Mouse (Mus musculus): ENCODE results near the gene Afap1l2.
A peak's percentile ranks its signal among the peaks of the same experiment; 100 is the strongest.

Gene Afap1l2

DNA sequence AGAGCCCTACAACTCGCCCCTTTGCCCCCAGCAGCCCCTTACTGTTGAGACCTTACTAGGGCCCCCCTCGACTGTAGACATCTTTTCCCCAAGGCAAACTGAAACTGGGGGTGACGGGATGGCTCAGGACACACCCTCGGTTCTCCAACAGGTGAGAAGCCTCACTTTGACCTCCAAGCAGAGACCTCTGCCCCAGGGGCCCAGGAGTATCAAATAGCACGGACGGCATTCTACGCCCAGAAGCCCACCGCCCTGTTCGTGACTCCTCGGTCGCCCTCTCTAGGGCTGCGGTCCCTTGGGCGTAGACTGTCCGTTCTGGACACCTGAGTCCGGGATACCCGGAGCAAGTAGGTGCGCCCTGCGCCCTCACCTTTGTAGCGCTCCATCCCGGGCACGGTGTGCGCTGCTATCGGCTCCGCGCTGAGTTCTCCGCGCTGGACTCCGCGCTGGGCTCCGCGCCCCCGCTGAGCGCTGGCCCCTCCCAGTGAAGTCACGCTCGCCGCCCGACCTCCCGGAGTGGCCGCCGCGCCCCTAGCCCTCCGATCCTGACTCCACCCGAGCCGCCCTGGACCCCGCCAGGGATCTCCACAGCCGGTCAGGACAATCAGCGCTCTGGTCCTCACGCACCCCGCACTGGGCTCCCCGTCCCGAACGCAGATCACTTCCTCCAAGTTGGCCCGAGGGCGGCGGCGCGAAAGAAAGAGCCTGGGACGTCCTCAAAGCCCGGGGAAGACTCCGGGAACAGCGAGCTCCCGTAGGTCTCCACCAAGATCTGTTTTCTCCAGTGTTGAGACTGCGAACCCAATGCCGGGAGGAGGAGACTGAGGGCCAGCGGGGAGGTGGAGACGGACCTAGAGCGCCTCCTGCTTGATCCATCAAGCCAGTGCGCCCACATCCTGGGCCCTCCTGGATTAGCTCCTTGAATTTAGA, at the start of gene Afap1l2:
Gene Afap1l2, minus strand, starts transcription at position 448 of the 930 bp plus-strand sequence.
- DNase-seq, result peak; percentile 27

DNA sequence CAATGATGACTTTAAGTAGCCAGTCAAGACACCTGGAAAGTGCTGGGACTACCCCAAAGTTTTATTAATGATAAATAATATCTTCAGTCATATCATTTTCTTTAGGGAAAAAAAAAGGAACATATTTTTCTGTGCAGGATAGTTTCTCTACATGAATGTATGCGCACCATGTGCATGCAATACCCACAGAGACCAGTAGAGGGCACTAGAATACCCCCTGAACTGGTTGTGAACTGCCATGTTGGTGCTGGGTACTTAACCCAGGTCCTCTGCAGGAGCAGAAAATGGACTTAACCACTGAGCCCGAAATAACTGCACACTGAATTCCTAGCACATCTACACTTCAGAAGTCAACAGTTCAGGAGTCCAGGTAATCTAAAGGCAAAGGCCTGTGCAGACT, 49.5 kb upstream of the Afap1l2 start:
- DNase-seq, result no peak

DNA sequence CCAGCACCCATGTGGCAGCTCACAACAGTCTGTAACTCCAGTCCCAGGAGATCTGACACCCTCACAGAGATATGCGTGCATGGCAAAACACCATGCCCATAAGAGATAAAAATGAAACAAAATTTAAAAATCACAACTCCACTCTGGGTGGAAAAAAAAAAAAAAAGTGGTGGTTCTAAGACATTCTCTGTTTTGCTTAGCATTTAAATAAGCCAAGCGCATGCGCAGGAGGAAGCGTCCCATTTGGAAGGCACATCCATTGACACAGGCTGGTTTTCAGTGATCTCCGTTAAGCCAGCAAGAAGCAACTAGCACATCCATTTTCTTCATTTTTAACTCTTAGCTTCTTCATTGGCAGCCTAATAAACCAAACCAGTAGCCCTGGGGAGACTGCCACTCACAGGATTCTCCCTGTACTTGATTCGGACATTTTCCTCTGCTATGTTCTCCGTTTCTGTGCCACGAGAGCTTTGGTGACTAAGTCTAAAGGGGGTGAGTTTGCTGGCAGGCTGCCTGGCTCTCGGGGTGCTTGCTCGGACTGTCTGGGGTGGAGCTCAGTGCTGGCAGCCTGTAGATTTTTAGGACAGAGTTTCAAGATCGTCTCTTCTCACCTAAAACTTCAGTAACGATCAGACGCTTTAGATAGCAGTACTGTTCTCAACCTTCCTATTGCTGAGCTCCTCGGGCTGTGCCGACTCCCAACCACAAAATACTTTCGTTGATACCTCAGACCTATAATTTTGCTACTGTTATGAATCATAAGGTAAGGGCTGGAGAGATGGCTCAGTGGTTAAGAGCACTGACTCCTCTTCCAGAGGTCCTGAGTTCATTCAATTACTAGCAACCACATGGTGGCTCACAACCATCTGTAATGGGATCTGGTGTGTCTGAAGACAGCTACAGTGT, 47.4 kb upstream of the Afap1l2 start:
- peak; percentile 46 for DNase-seq

DNA sequence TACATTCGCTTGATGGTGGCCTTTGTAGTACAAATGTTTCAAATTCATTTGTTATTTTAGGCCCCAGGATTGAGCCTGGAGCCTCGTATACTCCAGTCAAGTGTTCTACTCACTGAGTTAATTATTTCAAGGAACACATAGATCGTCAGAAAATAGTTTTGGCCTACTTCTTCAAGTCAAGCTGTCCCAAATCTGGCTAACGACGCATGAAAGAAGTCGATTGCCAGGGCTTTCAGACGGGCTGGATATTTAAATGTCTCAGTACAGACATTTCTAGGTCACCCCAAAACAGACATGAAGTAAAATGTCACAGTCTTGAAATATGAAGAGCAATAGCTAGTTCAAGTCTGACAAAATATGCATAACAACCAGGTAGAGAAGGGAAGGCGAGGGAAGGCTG, 44.9 kb upstream of the Afap1l2 start:
- no peak for DNase-seq

DNA sequence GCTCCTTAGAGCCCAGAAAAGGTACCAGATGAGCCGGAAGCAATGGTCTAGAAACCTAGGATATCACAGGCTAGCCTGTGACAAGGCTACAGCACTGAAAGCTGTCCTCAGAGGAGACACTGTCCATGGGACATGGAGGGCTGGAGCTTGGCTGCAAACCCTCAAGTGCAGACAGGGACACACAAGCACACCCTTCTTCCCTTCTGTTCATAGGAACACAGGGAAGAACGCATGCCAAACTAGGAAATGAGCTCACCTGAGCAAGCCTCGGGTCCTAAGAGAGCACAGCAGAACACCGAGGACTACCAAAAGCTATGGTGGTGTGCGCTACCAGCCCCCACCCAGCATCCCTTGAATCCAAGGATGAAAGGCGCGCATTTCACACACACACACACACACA, 44.0 kb upstream of the Afap1l2 start:
- no peak for DNase-seq

DNA sequence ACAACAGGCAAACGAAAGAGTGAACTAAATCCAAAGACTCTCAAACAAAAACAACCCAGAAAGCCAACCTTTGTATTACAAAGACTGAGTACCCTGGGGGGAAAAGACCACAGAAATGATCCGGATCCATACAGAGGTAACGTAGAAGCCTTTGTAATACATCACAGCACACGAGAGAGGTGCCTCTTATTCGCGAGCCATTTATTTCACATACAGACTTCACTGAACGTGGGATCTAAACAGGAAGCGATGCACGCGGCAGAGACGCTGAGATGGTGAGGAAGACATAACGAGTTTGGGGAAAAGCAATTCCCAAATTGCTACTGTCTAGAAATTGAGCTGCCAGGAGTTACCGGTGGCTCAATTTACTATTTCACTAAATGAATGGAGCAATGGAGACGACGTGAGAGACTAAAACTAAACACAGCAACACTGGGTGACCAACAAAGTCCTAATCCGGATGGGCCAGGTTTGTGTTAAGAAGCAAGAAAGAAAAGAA, 41.6 kb upstream of the Afap1l2 start:
- no peak for DNase-seq

DNA sequence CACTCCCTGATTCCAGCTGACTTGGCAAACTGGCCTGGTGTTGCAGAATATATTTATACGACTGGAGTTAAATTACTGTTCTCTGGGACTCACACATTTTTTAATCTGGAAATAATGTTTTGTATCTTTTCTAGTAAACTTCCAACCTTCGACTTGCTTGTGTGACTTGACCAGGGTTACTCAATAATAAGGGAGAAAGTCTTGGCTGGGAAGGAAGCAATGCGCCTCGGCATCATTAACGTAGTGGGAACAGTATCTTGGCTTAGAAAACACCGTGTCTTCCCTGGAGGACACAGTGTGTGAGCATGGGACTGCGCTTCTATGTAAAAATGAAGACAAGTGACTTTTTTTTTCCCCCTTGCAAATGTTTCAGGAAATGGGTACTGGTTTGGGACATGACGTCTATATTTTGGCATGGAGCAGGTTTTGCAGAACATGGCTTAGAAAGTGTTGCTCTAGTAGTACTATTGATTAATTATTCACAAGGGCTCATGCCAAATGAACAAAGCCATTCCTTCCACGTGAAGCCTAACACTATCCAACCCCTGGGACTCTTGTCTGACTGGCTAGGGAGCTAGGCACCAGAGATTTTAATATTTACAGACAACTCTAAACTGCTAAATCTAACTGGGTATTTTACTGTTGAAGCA, 39.8 kb upstream of the Afap1l2 start:
- DNase-seq, result no peak

DNA sequence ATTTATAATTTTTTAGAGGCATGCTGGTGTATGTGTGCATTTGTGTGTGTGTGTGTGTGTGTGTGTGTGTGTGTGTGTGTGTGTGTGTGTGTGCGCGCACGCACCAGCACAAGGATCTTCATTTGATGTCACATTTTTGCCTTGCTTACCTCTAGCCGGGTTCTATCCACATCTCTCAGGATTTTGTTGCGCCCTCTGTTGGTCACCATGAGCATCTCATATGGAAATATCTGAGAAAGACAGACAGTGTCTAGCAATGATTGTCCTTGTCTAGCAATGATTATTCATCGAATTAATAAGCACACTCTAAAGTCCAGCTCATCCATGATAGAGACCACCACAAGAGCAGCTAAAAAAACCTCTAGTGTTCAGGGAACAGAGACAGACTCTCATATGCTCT, 31.2 kb upstream of the Afap1l2 start:
- peak; percentile 34 for DNase-seq

DNA sequence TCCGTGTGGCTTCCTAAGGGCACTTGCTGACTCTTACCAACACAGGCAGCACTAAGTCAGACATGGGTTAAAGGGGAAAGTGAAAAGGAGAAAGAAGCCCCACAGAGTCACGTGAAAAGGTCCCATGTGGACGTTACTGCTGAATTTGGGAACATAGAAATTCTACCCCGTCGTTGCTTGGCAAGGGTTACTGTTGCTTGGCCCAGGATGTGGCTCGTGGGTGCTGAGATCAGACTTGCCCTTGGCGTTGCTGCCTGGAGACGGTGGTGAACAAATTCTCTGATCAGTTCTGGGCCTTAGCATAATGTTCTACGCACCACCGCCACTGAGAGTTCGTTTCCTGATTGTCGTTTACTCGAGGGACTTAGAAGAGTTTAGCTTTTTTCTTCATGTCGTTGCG, 28.8 kb upstream of the Afap1l2 start:
- no peak for DNase-seq

DNA sequence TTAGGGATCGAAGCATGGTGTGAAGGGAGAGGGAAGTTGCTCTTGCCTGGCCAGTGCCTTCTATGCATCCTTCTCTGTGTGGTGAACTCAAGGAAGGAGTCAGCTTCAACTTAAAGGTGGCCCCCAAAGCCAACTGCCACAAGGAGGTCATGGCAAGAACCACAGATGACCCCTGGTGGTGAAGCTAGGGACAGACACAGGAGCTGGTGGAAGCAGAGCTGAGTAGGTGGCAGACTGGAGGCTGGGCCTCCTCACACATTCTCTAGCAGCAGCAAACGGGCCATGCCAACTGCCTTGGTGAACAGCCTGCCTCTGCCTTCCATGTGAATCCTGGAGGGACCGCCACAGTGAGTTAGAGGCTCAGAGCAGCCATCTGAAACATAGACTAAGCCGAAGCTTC, 23.6 kb upstream of the Afap1l2 start:
- peak; percentile 58 for DNase-seq

DNA sequence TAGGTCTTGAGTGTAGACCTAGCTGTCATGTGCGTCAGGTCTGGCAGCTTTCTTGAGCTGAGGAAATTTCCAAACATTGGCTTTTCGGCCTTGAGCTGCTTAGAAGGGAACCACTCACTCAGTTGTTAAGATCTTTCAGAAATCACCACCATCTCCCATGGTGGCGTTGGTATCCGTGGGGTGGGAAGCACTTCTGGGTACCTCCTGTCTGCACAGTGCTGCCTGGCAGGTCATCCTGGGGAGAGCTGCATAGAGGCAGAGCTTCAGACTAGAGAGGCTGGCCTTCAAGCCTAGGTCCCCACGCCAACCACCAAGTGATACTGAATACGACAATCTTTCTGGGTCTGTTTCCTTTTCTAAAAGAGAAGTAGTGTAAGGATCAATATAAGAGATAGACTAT, 21.4 kb upstream of the Afap1l2 start:
- no peak for DNase-seq

DNA sequence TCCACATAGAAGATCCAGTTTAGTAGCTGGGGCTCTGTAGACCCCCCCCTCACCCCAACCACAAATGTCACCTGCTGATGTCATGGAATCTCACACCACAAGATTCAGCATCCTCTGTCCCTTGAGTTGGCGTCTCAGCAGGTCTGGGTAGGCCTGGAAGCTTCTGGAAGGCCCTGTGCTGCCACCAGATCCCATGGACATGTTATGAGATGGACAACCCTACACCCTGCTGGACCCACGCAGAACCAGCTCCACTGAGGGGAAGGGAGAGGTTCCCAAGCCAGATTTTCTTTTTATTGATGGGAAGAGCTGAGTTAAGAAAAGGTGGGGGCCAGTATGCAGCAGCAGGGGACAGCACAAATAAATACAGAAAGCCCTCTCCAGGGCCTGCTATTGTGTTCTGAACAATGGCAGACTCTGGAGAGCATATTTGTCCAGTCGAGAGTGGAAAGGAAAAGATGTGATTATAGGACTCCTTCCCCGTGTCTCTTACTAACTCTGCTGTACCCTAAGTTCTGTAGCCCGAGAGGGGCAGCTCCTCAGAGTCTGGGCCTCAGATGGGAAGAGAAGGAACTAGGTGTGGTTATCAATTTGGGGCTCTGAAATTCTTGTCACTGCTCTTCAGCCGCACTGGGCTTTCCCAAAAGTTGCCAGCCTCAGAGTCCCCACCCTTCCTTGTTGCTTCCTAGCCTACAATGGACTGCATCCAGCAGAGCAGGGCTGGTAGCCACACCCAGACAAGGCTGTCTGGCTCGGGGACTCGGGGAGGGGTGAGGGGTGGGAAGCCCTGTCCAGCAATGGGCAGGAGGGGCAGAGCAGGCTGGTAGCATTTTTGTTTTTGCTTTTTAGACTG, 20.5 kb upstream of the Afap1l2 start:
- DNase-seq, result no peak

DNA sequence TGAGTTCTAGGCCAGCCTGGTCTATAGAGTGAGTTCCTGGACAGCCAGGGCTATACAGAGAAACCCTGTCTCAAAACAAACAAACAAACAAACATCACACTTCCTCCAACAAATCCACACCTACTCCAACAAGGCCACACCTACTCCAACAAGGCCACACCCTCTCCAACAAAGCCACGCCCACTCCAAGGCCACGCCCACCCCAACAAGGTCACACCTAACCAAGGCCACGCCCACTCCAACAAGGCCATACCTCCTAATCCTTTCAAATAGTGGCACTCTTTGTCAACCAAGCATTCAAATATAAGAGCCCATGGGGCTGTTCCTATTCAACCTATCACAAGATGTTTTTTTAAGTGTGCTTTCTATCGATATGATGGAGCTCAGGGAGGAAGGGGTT, 18.5 kb upstream of the Afap1l2 start:
- no peak for DNase-seq

DNA sequence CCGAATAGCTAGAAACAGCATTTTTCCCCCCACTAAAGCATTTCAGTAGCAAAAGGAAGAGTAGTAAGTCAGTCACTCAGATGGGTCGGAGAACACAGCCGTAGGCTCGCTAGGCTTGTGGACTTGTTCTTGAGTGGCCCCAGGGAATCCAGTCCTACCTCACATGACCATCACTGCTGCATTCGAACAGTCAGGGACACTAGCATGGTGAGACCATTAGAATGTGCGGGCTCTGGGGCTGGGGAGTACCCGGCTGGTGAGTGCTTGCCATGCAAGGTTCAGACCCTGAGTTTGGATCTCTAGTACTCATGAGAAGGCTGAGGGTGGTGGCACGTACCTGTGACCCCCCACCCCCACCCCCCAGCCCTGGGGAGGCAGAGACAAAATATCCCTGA, 9.8 kb upstream of the Afap1l2 start:
- no peak for DNase-seq

DNA sequence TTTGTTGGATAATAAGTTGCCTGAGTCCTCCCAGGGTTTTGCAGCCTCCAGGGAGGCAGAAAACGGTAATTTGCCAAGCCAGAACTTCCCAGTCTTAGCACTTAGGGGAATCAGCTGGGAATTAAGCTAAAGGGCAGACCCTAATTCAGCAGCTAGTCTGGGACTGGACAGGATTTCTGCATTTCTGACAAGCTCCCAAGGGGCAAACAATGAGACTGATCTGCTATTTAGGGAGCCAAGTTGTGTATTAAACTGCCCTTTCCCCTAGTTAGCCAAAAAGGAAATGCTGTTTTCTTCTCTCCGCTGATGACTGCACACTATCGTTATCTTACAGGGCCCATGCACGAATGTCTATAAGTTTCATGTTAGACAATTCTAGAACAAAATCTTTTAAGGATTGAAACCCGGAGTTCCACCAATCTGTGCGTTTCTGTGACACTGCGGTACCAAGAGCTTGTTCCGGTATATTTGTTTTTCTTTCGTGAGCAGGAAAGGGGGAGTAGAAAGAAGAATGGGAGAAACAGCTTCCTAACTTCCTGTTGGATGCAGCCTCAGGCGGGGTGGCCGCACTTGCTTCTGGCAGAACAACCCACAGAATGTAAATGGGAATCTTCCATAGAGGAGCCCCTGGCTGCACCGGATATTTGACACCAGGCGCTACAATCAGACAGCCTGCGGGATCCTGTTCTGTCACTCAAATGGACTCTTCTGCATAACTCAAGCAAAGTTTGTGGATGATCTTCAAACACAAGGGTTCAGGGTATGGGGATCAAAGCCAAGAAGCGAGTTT, 9.2 kb upstream of the Afap1l2 start:
- no peak for DNase-seq

DNA sequence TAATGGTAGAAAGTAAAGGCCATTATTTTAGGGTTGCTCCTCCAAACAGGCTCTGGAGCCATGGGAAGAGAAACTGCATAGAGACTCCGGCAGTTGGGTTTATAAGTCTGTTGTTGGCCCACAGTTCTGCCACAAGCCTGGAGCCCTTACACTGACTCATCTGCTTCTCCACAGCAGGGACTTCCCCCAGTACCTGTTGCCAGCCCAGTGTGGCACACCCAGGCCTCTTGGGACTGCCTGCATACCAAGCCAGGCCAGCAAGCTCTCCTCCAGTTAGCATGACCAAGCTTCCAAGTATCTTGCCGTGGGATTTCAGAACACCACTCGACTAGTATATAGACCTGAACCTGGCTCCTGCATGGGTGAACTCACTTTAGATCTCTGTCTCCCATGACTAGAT, 6.8 kb upstream of the Afap1l2 start:
- DNase-seq, result no peak

DNA sequence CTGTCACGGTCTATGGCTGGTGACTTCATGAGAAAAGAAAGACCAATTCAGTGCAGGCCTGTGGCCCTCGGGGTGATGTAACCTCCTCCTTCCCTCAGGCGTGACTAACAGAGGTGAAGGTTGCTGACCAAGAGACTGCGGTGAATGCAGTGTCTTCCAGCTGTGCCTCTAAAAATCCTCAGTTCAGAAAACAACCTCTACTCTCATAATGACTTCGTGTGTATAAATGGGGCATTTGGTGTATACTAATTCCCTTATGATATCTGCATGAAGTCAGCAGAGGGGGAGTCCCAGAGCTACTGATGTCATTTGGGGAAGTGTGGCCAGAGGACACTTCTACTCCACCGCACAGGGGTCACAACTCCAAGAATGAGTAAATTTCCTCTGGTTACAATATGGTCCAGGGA, 5.2 kb upstream of the Afap1l2 start:
- DNase-seq, result no peak

DNA sequence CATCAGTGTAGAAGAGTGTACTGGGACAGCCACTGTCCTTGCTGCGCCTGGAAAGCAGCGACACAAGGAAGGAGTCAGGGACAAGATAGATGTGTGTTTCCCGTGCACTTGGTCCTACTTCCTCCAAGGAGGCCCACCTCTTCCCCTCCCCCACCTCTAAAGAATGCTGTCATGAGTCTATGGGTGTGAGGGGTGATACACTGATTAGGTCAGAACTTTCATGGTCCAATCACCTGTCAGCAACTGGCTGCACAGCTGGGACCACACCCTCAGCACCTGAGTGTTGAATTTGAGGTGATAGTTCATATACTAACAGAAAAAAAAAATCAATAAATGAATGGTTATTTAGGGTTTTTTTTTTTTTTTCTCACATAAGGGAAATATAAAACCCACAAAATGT, 4.0 kb upstream of the Afap1l2 start:
- DNase-seq, result no peak

DNA sequence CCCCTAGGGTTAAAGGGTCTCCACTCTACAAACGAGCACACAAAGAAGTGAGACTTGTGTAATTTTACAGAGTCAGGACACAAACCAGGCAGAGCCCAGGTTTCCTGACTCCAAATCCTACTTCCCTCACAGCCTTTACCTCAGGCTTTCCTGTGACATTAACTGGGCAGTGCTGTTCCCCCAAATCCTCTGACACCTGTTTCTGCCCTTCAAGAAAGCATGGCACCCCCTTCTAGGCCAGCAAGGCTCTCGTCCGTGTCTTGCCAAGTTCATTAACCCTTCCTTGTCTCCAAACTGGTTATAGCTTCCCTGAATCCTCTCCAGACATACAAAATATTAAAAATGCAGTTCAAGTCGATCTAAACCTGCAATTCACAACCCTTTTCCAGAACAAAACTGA, 2.0 kb upstream of the Afap1l2 start:
- no peak for DNase-seq

DNA sequence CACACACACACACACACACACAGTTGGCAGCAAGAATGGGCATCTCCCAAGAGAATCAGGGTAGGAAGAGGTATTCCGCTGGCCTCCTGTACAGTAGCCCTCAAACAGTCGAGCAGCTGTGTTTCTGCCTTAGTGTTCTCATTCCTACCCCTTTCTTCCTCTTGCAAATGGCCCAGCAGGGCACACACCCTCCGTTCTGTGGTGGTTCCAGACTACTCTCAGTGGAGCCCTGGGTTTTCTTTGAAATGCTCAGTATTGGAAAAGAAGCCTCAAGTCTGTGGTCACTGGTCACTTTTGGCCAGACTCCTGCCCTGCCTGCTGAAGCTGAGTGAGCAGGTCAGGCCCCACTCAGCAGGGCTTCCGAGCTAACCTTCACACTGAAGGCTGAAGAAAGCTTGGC, 1.6 kb upstream of the Afap1l2 start:
- no peak for DNase-seq

DNA sequence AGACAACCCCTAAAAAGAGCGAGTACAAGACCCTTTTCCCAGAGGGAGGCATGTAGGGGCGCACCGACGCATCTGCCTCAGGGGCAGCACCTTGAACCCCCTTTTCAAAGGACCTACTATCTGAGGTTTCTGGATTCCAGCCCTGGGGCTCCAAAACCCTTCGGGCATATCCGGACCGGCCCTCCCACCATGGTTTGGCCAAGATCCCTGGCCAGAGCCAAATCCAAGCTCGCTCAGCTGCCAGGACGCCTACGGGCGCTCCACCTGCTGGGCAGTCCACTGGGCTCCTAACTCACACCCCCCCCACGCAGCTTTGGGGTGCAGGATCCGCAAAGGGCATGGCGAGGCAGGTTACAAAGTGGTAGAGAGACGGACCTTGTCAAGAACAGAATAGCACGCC, 737 bp downstream of the Afap1l2 start:
- peak; percentile 37 for DNase-seq

Data from right cerebral cortex, postnatal 14 days (tissue).